Mouse (Mus musculus) embryo, embryonic 10.5 days (tissue): Measurements from ENCODE around the gene Ccr1l1.

Source experiments
- DNase-seq: peaks from one replicate; pipeline ENCODE4 v3.0.0-alpha.2; 2015; ENCODE audit warnings: low spot score

Ccr1l1 gene

DNA sequence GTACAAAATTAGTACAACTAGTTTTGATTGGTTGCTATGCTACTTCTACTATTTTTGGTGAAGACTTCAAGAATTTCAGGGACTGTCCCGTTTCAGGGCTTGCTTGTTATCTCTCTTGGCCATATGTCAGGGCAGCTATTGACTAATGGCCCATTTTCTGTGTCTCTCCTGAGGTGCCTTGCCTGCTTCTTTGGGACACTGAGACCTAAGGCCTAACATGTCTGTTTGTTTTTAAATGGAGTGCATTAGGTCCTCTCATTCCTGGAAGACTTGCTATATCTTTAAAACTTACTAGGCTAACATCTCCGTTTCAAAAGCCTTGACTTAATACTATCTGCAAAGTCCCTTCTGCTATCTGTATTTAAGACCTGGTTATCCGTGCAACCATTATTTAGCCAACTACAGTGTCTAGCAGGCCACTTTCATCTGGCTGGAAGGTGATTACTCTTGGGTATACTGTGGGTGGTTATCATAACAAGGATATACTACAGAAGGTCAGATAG is 20.2 kb downstream of the Ccr1l1 start:
- no peak for DNase-seq

DNA sequence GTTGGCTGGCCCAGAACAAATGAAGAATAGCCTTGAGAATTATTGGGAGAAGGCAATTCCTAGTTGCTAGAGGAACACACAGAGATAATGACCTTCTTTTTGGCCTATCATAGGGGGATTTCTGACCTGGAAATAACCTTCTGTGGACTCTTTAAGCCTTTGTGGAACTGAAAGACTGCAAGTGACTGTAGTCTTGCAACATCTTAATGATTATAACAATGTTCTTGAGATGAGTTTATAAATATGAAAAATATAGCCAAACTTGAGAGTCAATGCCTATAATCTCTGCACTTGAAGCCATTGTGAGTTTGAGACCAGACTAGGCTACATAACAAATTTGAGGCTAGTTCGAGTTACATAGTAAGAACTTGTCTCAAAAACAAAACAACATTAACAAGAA is 21.3 kb downstream of the Ccr1l1 start:
- no peak for DNase-seq

DNA sequence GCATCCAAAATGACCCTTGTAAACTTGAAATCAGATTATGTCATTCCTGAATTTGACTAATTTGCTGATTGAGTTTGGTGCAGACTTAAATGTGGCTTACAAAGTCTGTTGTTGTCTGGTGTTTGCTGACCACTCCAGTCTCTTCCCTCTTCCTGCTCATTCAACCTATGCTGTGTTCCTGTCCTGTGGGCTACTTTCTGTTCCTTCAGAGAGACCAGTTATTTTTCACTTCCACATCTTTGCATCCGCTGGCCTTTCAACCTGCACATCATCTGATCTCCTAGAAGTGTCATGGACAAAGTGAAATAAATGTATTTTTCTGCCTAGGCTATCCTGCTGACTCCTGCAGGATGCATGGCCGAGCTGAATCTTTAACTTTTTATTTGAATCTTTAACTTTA is 24.7 kb downstream of the Ccr1l1 start:
- no peak for DNase-seq

DNA sequence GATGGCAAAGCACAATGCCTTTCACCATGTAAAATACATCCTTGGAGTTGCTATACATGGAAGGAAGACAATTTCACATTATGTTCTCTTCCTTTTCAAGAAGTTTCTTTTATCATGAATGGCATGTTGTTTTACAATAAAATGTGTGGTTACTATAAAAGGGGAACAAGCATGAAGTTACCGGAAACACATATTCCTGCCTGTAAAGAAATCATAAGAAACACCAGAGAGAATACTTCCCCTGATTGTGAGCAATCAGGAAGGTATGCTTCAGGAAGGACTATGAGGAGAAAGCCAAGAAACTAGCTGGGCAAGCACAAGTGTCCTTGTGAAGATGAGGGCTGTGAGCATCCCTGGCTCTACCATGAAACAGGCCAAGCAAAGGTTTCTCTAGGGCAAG is 27.0 kb downstream of the Ccr1l1 start:
- no peak for DNase-seq

DNA sequence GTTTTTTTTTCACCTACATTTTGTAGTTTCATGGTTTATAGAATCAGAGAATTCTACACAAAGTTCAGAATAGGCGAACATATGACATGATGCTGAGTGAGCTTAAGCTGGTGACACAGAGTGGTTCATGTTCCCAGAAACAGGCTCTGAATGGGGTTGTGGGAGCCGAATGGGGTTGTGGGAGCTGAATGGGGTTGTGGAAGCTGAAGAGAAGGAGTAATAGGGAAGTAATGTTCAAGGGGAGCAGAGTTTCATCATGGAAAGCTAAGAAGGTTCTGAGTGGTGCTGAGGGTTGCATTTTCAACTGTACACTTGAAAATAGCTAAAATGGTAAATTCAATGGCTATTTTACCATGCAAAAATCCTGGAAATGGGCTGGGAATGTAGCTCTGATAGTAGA is 28.8 kb downstream of the Ccr1l1 start:
- no peak for DNase-seq

DNA sequence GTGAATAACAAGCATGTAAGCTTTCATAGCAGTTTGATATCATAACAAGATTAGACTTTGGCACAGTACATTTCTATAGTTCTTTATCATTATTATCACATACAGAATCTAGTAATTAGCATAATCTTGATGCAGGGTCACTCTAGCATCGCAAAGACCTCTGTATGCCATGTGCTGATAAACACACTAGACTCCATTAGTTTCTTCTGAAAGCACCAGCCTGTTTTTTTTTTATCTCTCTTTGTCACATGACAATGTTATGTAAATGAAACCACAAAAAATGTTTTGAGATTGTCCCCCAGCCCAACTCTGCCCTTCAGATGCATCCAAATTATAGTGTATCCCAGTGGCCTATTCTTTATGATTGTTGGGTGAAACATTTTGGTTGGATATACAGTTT is 30.4 kb downstream of the Ccr1l1 start:
- DNase-seq: no peak

DNA sequence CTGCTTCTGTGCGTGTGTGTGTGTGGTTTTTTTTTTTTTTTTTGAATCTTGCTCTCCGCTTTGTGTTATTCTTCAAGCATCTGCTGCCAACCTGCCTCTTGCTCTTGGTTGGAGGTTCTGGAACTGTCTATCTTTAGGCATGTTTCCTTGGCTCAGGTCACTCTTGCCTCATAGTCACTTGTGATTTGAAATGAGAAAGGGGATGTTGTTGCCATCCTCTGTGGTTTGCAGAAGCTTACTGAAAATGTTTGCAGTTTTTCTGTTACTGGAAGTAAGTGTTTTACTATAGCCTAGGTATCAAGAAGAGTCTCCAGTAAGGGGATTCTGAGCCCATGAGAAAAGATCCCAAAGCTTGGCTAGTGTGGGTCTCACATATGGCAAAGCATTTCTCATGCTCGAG is 36.2 kb downstream of the Ccr1l1 start:
- DNase-seq: no peak

DNA sequence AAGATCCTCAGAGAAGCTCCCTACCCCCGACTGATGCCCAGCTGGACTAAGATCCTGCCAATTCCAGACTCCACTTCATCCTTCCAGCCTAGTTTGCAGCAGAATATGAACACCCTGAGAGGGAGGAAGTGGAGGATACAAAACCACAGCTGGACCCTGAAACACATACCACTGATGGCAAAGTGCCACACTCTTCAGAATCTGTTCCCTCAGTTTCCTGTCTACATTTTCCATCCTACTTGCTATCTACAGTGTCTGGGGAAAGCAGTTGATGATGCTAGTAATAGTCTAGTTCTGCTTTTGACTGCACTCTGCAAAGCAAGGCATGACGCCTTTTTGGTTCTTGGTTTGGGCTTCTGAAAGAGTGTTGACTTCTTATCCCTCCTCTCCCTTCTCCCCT is 36.9 kb downstream of the Ccr1l1 start:
- DNase-seq: no peak

DNA sequence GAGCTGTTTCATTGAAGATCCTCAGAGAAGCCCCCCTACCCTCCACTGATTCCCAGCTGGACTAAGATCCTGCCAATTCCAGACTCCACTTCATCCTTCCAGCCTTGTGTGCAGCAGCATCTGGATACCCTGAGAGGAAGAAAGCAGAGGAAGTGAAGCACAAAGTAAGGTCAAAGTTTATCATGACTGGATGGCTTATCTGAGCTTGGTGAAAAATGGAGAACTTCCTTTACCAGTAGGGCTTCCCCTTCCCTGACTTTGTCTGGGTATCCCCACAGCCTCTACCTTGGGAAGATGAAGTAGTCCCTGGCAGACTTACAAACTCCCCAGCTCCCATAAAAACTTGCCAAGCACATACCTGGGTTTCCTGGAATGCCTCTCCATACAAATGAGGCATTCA is 37.6 kb downstream of the Ccr1l1 start:
- no peak for DNase-seq

DNA sequence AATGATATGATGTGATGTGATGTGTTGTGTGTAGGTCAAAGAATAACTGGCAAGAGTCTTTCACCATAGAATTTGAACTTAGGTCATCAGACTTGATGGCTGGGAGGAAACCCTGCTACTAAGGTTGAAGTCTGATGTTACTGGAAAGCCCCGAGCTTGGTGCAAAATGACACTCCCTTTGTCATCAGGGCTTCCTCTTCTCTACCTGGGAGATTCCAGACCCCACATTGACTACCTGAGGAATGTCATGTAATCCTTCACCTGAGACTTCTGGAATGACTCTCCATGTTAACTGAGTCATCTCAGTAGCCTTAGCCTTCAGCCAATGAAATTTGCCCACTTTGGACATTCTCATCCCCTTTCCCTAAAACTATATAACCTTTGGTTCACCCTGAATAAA is 38.0 kb downstream of the Ccr1l1 start:
- DNase-seq: no peak

DNA sequence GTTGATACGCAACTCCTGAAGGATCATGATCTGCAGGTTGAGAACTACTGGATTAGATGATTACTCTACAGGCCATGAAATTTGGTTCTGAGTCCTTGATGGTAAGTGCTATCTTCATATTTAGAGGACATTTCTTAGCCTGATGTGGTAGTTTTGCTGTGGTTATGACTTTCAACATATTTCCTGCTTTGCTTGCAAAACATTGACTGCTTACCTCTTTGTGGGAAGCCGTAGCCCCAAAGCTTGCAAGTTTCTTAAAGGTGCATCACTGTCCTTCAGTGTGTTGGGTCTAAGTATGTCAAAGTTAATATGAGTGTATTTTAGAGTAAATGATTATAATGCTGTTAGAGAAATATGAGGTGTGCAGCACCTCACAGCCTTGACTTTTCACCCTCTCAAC is 40.2 kb downstream of the Ccr1l1 start:
- no peak for DNase-seq

DNA sequence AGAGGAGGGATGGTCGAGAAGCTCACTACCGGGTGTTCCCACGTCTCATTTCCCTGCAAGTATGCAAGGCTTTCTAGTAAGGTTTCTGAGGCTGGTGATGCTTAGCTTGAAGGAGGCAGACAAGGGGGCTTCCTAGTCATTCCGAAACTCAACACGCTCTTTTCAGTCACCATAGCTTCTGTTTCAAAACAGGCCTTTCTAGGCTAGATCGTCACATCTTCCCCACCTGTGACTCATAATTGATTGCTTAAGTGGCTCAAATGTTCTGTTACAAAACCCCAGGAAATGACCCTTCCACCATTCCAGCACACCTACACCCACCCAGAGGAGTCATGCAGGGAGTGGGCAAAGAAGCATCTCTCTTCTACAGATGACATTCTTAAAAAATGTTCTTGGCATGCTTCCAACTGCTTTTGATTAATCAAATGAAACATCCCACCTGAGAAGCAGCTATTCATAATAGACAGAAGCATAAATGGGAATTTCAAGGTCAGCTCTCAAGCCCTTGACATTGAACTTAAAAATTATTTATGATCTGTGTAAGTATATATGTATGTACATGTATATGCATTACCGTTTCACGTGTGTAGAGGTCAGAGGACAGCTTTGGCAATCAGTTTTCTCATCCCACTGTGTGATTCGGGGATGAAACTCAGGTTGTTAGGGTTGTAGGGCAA is 41.5 kb downstream of the Ccr1l1 start:
- DNase-seq: no peak

DNA sequence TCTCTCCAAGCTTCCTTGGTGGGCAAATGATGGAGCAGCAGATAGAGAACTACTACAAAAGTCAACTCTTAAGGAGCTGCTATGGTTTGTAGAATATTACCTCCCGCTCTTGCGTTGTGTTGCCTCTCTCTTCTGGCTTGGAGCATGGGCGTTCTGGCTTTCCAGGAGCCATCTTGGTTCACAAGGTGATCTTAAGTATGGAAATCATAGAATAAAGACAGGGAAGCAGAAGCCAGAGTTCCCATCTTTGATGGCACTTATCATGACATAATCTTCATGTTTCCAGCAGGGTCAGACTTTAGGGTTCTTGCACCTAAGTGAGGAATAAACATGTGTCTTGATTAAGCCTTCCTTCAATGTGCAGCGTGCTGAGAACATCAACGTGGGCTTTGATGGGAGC is 42.4 kb downstream of the Ccr1l1 start:
- DNase-seq: no peak

DNA sequence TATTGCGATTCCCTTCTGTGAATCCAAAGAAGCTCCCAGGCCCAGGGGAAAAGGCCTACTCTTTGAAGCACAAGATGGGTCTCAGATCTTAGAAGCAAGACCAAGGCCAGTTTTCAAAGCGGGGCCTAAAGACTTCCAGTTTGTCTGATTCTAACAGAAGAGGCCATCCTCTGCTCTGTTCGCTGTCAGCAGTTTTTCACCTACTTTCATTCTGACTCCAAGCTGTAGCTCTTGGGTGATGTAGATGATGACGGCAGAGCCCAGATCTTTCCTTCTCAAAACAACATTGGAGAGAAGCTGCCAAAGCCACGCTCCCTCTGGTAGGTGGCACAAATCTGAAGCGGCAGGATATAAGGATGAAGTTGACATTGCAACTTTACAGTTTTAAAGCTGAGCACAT is 42.9 kb downstream of the Ccr1l1 start:
- no peak for DNase-seq

DNA sequence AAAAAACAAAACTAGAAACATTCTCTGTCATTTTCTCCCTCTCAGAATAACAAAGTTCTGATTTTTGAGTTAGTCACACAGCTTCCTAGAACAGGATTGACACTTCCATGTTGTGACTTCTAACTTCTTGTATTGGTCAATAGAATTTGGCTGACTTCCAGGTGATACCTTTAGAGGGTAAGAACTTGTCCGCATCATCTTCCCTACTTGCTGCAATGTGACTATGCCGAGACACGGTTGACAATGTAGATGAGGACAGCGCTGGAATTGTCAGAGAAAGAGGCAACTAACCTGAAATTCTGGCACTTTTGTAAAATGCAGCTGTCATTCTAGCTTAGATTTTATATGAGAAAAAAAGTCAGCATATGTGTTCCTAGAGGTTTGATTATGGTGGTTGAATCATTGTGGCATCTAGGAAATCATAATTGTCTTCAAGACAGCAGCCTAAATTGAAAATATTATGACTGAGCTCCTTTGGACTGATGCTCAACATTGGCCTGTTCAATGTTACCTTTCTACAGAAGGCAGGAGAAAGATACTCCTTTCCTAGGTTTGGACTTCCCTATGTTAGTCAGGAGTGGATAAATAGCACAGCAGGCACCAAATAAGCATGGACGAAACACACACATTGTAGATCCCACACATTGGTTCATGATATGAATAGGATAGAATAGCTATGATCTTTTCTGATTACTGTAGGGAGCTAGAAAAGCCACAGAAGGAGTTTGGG is 44.3 kb downstream of the Ccr1l1 start:
- no peak for DNase-seq

DNA sequence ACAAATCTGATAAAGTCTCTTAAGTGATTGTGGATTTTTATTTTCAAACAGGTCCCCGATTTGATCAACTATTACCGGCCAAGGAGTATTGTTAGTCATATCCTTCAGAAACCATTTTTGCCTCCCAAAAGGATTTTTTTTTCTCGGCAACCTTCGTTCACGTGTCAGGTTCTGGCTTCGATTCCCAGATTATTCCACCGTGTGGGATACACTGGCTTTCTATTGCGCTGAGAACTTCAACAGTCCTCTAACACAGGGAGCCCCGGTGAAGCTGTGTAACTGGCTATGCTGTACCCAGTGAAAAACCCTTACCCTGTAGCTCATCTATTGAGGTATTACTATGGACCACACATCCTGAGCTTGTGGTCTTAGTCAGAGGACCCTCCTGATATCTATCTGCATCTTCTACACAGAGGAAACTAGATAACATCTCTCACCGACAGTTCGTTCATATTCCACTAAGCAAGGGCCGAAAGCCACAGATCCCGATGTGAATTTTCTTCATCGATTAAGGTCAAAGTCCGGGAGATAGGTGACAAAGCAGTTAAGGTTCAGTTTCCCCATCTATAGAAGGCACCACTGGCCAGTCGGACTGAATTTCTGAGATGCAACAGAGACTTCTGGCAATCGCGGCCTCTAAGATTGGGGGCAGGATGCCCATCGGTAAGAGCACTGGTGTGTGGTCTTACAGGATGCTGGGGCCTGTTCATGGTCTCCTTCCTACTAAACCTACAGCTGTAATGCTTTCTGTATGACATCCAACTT is 45.1 kb downstream of the Ccr1l1 start:
- DNase-seq: no peak

DNA sequence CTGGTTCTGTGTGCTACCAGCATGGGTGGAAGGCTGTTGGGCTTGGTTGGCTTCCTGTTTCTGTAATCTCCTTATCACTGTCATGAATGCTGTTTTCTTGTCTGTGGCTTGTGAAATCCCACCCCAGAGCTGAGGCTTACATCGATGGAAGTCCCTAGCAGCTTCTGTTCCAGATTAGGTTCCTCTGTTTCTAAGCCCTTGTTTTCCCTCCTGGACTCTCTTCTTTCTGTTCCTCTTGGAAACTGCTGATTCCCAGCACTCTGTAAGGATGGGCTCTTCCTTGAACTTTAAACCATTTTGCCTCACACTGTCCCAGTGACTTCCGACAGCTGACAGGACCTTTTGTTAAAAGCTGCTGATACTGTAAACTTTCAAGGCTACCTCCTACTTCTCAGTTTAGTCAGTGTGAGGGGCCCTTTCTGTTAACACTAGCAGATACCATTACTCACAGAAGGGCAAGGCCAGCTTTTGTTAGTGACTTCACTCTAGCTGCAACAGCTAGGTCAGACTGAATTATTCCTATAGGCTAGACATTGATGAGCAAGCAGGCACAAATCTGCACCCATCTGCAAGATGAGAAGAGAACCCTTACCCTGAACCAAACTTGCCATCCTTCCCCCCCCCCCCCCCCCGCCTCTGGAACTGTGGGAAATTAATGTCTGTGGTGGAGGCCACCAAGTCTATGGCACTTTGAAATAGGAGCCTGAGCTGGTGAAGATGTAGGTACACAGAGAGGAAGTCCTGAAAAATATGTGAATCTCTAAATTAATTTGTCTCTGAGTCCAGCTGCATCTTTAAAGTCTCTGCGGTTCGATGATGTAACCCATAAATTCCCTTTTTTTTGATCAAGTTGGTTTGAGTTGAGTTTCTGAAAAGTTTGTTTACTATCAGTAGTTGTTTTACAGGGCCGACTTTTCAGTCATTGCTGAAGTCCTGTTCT is 46.2 kb downstream of the Ccr1l1 start:
- DNase-seq: no peak

DNA sequence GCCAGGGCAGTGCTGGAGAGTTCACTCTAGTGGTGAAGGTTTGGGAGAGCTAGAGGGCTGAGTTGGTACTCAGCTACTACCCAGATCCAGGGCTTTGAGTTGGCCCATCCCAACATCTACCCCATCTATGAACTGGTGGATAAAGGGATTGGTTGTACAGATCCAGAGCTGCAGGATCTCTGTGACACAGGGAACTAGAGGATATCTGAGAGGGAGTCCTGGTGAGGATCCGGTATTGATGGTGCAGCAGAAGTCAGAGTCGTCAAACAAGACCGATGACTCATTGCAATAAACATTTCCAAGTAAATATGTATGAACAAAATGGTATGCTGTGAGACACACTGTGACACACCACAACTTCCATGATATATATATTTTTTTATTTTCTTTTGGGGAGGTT is 47.3 kb downstream of the Ccr1l1 start:
- DNase-seq: no peak

DNA sequence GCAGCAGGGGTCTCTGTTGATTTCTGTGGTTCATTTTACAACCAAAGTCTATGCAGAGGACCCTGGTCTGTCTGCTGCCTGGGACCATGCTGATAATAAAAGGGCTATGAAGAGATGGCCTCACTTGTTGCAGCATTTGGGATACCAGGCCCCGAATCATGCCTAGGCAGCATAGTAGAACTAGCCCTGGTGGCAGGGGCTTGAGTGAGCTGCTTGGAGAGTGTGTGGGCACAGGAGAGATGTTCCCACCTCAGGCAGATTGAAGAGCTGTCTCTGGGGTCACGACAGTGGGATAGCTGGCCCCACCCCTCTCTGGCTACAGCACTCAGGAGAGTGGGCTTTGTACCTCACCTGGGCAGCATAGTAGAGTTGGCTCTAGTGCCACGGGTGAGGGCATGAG is 47.7 kb downstream of the Ccr1l1 start:
- DNase-seq: no peak

DNA sequence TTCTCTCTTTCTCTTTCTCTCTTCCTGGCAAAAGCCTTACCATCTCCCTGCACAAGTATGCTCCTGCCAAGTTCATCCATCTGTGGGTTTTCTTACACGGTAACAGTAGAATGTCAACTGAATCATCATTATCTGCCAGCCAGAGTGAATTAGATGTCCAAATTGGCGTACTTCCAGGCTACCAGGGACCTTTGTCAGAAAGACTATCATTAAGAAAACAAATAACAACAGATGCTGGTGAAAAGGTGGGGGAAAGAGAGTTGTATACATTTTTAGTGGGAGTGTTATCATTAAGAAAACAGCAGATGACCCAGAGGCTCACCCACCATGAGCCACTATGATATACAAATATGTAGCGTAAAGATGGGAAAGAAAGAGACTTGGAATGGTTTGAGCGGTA is 48.3 kb downstream of the Ccr1l1 start:
- DNase-seq: no peak

DNA sequence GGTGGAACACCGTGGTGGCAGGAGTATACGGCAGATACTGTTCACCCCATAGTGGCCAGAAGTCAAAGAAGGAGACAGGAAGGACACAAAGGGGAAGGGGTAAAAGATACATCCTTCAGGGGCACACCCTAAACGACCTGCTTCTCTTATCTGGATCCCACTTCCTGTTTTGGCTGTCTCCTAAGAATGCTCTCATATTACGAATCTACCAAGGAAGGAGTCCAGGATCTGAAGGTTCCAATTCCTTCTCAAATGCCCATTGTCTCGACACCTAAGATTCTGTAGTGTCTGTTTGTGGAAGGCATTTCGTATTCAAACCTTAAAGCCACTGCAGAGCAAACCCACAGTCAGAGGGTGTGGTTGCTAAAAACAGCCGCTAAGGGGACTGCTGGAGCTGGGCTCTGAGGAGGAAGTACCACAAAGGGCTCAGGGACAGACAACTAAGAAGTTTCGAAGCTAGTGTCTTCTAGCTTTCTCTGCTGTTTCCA is 49.4 kb downstream of the Ccr1l1 start:
- peak; percentile 30 for DNase-seq
